Mouse (Mus musculus): Measurements from ENCODE around the gene Ankfn1. TPM values are rescaled to one million over a fixed set of nuclear protein-coding genes. Genes with fewer than 3 reads are reported as not detected.

The Ankfn1 gene
- total RNA-seq, 2 experiments from 2014 or later: not detected

GRCm38 (mm10) chr11:89600921-89601515, 176.4 kb downstream of the Ankfn1 start:
- intact Hi-C loops (cut with DNase I): no loop called here
- DNase-seq (ENCODE audit: low spot score): no peak

DNA sequence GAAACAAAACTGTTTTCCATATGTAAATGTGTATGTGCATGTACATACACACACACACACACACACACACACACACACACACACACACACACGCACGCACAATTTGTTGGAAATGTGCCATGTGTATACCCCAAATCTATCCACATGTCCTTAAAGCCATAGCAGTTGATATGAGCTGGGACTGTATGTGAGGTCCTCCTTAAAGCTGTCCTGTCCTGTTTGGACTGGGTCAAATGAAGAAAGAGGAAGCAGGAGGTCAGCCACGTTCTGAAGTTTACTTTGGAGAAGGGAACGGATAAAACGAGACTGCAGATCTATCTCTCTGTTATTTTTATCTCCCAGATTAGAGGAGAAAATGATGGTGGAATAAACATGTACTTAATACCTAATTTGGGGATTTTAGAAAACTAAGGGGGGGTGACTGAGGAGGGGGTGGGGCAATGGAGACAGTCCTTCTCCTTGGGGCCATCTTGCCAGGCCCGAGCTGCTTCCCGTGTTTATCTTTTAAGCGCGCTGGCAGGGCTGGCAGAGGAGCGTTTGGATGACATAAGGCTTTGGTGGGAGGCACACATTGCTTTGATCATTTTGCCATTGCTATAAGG, 187.1 kb downstream of the Ankfn1 start:
- DNase-seq (ENCODE audit: low spot score): no peak
- intact Hi-C loops (cut with DNase I): no loop called here

DNA sequence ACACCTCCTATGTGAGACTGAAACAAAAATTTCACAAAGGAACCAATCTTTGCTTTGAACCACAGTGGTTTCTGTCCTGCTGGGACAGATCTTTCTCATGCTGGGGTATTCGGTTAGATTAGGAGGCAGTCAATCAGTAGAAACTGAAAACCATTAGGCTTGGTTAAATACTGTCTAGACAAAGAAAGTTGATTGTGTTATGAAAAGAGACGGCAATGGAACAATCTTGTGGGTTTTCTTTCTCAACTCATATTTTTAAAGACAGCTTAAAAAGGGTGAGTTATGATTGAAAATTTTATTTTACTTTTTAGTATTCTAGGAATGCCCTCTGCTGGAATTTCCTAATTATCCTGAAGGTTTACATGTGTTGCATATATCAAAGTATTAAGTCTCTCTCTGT, 191.1 kb downstream of the Ankfn1 start:
- intact Hi-C loops (cut with DNase I): no loop called here
- no peak for DNase-seq (ENCODE audit: low spot score)

DNA sequence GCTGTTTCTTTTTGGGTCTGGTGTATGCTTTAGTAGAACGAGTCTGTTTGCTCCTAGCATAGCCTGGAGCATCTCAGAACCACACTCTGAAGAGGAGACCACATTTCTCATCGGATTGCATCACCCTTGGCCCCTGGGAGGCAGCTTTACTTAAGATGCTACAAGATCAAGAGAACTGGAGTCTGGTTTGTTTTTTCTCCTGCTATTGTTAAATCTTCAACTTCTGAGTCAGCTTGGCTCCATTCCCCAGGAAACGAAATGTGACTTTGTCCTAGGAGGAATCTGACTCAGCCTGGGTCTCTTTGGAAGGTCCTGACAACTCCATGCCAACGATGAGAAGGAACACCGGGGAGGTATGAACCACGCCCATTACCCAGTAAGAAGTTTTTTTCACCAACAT, 197.6 kb downstream of the Ankfn1 start:
- no peak for DNase-seq (ENCODE audit: low spot score)
- intact Hi-C loops (cut with DNase I): no loop called here

DNA sequence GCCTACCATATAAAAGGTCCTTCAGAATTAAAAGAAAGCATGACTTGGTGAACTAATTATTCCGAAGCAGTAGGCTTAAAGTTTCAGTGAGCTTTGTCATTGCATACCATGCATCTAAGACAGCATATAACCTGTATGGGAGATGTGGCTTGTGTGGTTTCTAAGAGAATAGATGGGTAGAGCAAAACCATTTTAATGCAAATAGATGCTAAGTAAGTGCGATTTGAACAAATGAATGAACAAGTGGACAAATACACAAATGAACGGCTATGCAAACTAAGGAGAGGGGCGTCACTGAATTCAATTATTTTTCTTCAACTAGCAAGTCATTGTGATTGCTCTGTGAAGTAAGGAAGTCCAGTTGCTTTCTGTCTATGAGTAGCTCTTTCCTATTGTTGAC, 198.3 kb downstream of the Ankfn1 start:
- no peak for DNase-seq (ENCODE audit: low spot score)
- intact Hi-C loops (cut with DNase I): no loop called here

DNA sequence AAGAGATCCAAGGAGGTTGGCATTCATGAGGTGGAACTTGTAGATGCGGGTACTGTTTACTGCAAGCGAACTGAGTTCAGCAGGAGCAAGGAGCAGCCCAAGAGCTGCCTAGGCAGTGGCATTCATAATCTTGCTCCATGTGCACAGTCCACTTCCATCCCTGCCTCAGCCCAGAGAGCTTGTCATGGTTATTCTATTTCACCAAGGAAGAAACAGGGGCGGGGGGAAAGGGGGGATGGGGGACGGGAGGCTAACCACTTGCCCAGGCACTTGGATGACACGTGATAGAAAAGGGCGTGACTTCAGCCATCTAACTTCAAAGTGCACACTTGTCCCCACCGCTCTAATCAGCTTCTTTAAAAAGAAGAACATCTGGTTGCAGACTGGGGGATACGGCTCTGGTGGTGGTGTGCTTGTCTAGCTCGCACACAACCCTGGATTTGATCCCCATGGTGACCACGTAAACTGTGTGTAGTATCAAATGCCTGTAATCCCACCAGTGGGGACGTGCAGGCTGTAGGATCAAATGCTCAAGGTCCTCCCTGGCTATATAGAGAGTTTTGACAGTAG, 203.1 kb downstream of the Ankfn1 start:
- intact Hi-C loops (cut with DNase I): no loop called here
- no peak for DNase-seq (ENCODE audit: low spot score)

DNA sequence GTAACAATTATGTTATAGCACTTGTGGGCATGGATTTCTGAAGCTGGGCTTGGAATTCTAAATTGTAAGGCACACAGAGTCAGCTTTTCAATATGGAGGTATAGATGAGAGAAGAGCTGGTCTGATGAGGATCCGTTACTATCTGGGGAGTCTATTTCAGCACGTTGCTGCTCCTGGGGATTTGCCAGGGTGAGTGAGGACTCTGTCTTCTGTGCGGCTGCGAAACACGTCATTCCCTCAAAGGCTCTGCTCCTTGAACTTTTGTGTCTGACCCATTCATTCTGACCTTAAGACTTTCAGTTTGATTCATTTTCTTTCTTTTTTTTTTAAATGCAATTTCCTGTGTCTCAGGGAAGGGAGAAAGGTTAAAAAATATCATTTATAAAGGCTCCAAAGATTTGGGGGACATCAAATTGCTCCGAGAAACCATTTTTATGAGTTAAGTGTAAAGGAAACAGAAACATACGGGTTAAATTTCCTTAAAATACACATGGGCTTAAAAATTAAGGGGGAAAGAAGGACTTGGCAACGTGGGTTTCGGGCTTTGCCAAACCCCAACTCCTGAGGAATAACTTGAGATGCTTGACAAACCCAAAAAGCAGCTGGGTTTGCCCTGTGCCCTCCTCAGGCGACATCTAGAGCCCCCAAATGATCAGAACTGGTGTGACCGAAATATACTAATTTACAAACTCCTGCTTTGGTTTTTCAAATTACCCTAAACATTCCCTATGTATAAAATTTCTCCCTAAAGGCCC, 207.9 kb downstream of the Ankfn1 start:
- no peak for DNase-seq (ENCODE audit: low spot score)
- intact Hi-C loops (cut with DNase I): no loop called here

GRCm38 (mm10) chr11:89568246-89568645, 209.2 kb downstream of the Ankfn1 start:
- intact Hi-C loops (cut with DNase I): no loop called here
- DNase-seq (ENCODE audit: low spot score): no peak

GRCm38 (mm10) chr11:89551441-89551840, 226.0 kb downstream of the Ankfn1 start:
- no peak for DNase-seq (ENCODE audit: low spot score)
- intact Hi-C loops (cut with DNase I): no loop called here

DNA sequence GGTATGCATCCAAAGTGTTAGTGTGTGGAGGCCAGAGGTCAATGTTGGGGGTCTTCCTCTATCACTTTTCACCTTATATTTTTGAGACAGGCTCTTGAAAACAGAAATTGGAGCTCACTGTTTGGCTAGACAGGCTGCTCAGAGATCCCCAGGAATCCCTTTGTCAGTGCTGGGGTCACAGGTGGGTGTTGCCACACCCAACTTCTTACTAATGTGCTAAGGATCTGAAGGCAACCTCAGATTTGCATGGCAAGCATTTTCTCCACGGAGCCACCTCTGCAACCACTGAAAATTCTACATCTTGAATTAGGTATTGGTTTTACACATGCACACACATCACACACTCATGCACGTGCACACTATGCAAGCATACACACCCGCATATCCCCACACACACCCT, 226.5 kb downstream of the Ankfn1 start:
- no peak for DNase-seq (ENCODE audit: low spot score)
- intact Hi-C loops (cut with DNase I): no loop called here

DNA sequence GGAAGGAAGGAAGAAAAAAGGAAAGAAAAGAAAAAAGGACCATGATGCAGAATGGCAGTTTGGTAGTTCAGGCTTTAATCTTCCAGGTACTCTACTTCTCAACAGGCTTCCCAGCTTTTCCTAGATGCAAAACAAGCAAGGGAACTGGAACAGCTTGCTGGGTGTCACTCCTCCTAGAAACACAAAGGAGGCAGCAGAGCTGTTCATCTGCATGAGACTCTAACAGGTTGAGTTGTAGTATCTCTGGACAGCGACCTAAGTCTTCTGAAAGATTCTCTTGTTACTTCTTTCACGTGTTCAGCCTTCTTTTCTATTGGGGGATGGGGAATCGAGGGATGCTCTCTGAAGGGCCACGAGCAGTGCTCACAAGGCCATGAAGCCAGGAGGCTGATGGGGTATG, 228.7 kb downstream of the Ankfn1 start:
- intact Hi-C loops (cut with DNase I): loop anchor here (10.0 kb wide), 1 partner anchor 176 kb away; no protein-coding TSS in a partner anchor
- DNase-seq (ENCODE audit: low spot score): no peak

- no peak for DNase-seq (ENCODE audit: low spot score)
Observed at GRCm38 (mm10) chr11:89546164-89546563, 231.3 kb downstream of the Ankfn1 start.

DNA sequence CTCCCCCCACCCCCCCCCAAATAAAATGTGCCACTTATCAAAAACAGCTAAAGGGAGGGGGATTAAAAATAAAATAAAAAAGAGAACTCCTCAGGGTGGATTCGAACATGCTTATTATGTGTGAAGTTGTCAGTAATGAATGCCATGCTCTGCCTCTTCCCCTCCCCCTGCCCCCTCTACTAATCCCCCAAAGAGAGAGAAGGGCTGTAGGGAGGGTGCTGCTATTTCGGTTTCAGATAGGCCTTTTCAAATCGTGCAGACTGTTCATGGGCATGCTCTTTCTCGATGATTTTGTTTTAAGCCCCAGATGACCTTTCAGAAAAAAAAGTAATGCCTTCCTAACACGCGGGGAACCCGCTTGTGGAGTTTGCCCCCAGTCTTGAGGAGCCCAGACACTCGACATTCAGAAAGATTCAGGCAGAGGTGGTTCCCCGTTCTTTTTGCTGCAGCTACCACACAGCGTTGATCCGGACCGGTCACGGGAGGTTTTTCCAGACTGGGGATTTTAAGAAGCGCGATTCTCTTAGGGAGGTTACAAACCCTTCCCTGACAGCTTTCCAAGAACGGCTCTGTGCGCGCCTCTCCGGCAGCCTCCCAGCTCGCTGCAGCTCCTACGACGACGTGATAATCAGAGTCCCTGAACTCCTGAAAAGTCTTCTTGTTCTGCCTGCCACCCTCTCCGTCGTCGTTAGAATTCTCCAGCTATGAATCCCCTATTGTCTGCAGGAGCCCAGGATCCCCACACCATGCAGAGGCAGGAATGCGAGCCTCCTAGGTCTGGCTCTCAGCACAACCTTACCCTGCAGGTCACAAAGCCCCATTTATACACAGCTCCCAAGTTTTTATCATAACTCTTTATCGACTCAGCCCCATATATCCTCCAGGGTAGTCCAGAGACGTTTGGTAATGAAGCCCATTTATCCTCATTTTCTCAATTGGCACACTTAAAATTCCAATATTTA, 232.3 kb downstream of the Ankfn1 start:
- intact Hi-C loops (cut with DNase I): loop anchor here (10.0 kb wide), 1 partner anchor 180 kb away; no protein-coding TSS in a partner anchor

More at GRCm38 (mm10) chr11:89546164-89546563, 231.3 kb downstream of the Ankfn1 start:
- intact Hi-C loops (cut with DNase I): loop anchor here (10.0 kb wide), 1 partner anchor 179 kb away; no protein-coding TSS in a partner anchor

GRCm38 (mm10) chr11:89538376-89538775, 239.1 kb downstream of the Ankfn1 start:
- intact Hi-C loops (cut with DNase I): no loop called here
- no peak for DNase-seq (ENCODE audit: low spot score)

More for the DNA sequence above, 232.3 kb downstream of the Ankfn1 start:
- DNase-seq (ENCODE audit: low spot score): no peak

- intact Hi-C loops (cut with DNase I): no loop called here
- DNase-seq (ENCODE audit: low spot score): no peak
Observed at GRCm38 (mm10) chr11:89527800-89528430, 249.5 kb downstream of the Ankfn1 start.

DNA sequence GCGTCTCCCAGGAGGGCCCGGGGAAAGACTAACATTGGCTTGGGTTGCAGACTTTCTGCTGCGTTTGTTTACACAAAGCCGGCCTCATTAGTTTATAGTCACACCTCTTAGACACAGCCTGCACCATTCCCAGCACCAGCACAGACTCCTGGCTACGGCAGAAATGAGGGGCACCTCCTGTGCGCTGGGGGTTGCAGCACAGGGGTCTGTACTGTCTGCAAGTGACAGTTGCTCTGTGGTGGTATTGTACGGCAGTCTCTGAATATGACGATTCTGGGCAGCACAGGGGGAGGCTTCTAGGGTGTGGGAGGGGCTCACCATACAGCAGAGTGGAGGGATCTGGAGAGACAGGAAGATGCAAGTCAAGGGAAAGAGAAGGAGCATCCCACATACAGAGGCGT, 262.0 kb downstream of the Ankfn1 start:
- intact Hi-C loops (cut with DNase I): no loop called here
- no peak for DNase-seq (ENCODE audit: low spot score)

GRCm38 (mm10) chr11:89508675-89509324, 268.7 kb downstream of the Ankfn1 start:
- intact Hi-C loops (cut with DNase I): no loop called here
- DNase-seq (ENCODE audit: low spot score): no peak

DNA sequence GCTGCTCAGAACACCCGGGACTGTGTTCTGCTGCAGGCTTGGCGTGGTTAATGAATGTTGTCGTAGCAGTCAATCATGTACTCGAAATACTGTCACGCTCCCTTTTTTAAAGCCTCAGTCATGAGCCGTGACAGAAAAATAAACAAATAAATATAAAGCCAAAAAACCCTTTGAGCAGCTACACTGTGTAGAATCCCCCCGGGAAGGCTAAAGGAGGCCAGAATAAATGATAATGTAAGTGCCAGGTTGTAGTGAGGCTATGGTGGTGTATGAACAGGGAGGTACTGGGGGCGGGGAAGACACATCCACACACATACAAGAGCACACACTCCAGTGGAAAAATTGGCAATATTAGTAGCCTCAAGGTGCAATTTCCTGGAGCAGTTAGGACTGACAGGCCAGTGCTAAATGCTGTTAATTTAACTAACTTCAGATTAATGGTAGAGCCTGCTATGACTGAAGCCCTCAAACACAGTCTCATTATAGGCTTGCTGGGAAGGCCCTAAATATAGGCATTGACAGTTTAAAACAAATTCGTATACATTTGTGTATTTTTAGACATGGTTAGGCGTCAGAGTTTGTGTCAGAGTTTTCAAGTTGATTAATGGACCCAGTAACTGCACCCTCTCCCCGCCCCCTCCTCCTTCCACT, 270.7 kb downstream of the Ankfn1 start:
- DNase-seq (ENCODE audit: low spot score): no peak
- intact Hi-C loops (cut with DNase I): no loop called here

Measured in heart, postnatal 25 days (tissue).